Mouse (Mus musculus): ENCODE results near the gene Lrp1.

GRCm38 (mm10) chr10:127512307-127512666 is 108.7 kb downstream of the Lrp1 start:
- TF ChIP-seq POLR2A (IDR thresholded peaks at IDR 0.05; ENCODE audit: low read depth, low read length), result no peak
- no peak for TF ChIP-seq CTCF (IDR thresholded peaks at IDR 0.05; ENCODE audit: borderline replicate concordance, insufficient read depth, low read length)

Data from embryonic fibroblast, embryonic 13.5 days (primary cell).